Mouse (Mus musculus): Measurements from ENCODE around the gene Atf6.

DNA sequence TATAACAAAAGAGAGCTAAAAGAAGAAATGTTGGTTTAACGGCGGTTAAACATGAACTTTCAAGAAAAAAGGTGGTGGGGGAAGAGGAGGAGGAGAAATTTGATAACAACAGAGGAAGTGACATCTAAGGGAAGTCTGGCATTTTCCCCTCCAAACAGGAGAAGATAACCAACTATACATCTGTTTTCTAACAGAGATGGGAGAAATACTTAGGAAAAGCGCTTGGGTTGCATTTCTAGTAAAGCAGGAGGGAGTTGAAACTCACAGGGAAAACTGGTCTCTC, 5.2 kb downstream of the Atf6 start:
- TF ChIP-seq CTCF (IDR thresholded peaks at IDR 0.05; ENCODE audit: low read depth) = no peak
- no peak for TF ChIP-seq EP300 (optimal IDR thresholded peaks at IDR 0.05)

Data from stomach, postnatal 0 days (tissue).